Mouse (Mus musculus) thymus, postnatal 4 days (tissue): ENCODE data around the gene Fggy.

ENCODE experiments used
- DNase-seq: peaks from one replicate; pipeline ENCODE4 v3.0.0; 2021

Fggy gene

DNA sequence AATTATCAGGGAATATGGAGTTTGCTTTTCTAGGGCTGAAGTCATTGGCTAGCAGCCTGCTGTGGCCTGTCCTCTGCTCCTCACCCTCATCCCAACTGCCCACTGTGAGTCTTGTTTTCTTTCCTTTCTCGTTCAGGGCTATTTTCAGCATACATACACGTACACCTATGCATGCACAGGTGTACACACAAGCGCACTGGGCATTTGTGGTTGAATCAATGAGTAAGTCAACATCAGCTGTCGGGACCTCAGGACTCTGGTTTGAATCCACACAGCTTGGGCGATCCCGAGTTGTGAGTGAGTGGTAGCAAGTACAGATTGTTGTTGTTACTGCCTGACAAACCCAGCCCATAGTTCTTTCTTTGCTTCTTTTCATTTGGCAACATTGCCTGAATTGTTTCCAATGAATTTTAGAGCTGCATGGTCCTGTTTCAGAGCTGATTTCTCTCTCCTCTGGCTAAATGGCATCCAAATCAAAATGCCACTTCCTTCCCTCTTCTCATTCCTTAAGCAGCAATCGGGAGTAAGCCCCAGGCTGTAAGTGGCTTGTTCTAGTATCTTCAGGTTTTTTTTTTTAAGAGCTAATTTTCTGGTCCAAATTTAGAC, 109.1 kb downstream of the Fggy start:
- no peak for DNase-seq

DNA sequence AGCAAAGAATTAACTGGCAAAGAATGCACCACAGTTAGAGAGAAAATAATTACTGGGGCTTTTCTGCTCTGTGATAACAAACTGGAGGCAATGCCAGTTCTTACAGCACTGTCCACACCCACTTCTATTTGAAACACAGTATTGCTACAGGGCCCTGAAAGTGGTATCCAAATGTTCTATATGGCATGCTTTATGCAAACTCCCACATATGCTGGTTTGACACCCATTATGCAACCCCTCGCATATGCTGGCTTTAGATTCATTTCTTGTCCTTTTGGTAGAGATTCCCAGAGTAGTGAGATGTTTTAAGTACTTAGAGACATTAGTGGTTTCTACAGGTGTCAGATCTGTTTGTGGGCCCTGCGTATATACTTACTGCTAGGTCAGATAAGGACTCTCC, 109.6 kb downstream of the Fggy start:
- no peak for DNase-seq

DNA sequence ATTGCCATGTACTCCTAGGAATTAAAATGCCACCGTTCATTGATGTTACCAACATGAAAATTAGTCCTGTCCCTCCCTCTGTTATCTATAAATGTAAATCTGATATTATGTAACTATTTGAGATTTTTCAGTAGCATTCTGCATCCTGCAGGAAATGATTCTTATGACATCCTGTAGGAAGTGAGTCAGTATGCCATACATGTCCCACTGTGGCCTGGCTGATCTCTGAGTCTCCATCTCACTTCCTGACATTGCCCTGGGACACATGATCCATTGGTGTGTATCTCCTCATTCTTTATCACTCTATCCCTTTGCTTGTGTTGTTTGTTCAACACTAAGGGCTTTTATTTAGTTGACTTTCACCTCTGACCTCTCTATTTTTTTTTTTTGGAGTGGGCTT, 110.3 kb downstream of the Fggy start:
- DNase-seq, result no peak

- no peak for DNase-seq
Measured at GRCm38 (mm10) chr4:95668543-95668942, 111.2 kb downstream of the Fggy start.

GRCm38 (mm10) chr4:95669336-95669735, 112.0 kb downstream of the Fggy start:
- DNase-seq, result no peak

- DNase-seq, result no peak
Measured at GRCm38 (mm10) chr4:95670559-95670958, 113.3 kb downstream of the Fggy start.

DNA sequence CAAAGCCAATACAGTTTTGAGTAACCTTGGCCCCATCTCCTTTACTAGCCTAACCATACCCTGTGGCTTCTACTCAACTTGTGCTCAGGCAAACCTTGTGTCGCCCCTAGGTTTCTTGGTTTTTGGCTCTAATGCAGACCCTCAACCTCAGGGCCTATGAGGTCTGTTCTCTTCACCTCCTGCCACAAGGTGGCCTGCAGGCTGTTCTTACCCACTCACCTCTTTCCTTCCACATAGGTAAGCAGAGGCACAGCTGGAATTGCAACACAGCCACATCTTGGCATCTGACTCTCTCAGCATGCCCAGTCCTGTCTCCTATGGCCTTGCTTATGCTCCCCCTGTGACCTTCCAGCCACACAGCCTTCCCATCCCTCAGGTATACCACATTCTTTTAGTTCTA, 114.7 kb downstream of the Fggy start:
- no peak for DNase-seq

GRCm38 (mm10) chr4:95676390-95676789, 119.1 kb downstream of the Fggy start:
- DNase-seq, result no peak

- DNase-seq, result no peak
Measured at GRCm38 (mm10) chr4:95680756-95681449, 123.6 kb downstream of the Fggy start.

DNA sequence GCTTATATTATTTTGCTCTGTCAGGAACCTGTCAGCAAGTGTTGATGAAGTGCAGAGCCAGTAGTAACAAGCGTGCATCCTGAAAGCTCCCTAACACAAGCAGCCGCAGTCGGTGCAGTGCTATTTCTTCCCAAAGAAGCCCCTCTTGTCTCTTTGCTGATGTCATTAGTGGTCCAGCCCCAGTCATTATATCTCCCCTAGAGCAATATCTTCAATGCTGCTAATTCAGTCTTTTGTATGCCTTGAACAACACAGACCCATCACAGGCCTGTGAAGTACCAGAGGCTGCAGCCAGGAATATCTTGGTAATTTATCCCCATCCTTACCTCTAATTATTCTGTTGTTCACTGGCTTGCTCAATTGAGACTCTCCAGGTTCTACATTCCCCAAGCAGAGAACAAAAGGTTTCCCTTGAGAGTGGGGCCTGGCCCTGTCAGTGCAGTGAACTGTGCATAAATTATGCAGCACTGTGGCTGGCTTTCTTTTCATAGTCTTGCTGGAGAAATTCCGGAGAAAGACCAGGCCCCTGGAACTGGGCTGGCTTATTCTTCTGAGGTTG, 127.3 kb downstream of the Fggy start:
- no peak for DNase-seq

DNA sequence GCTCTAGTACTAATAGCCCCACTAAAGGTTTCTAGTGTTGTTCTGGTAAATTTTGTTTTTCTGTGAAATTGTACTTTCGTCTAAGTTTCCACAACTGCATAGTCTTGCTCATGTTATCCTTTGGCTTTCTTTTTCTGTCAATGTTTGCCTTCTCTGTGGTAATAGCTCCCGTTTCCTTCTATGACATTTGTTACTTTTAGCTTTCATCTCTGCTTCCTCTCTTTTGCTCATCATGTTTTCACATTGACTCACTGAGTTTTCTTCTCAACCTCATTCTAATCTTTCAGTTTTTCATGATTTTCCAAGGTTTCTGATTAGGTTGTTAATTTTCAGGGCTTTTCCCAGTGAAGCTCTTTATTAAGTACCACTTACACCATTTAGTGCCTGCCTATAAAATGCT, 129.5 kb downstream of the Fggy start:
- DNase-seq, result no peak

DNA sequence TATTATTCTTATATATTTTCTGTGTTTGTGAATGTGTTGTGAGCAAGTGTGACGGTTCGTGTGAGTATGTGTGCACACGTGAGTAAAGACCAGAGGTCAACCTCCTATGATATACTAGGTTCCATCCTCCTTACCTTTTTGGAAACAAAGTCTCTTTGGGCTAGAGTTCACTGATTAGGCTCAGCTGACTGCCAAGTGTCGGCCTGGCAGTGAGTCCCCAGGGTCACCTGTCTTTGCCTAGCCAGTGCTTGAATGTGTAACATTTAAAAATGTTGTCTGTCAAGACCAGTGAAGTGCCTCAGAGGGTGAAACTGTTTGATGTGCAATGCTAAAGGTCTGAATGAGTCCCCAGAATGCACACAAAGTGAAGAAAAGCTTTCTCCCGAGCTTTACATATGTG, 130.0 kb downstream of the Fggy start:
- no peak for DNase-seq

DNA sequence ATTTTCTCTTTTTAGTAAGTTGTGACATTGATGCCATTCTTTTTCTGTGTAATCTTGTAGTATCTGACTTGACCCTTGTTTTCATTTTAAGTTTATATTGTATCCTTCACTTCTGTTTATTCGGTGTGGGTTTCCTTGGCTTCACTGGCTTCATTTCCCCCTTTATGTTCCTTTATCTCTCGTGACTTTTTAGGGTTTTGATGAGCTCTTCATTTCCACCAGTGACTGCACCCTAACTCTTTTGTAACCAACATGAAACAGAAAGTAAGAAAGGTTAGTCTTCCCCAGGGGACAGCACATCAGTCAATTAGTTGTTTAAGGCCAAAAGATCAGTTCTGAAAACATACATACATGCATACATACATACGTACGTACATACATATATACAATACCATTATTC, 130.9 kb downstream of the Fggy start:
- DNase-seq, result no peak

GRCm38 (mm10) chr4:95700366-95700765, 143.1 kb downstream of the Fggy start:
- DNase-seq, result no peak

GRCm38 (mm10) chr4:95707941-95708897, 150.9 kb downstream of the Fggy start:
- DNase-seq, result no peak

- DNase-seq, result no peak
Measured at GRCm38 (mm10) chr4:95709750-95710149, 152.4 kb downstream of the Fggy start.

- no peak for DNase-seq
Measured at GRCm38 (mm10) chr4:95712802-95713201, 155.5 kb downstream of the Fggy start.

DNA sequence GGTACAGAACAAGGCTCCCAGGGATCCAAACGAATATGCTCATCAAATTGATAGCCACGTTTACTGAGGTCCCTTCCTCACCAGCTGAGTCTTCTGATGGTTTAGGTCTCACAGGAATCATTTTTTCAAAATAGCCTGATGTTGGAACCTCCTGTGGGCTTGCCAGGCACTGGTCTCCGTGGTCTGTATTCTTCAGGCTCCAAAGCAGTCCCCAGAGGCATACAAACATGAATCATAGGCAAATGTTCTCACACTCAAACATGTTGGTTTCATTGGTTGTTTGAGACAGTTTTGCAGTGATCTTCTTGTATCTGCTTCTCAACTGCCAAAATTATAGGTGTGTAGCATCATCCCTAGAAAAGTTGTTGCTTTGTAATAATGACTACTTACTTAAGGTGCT, 156.0 kb downstream of the Fggy start:
- DNase-seq, result no peak

- DNase-seq, result no peak
Measured at GRCm38 (mm10) chr4:95716137-95716536, 158.8 kb downstream of the Fggy start.

- no peak for DNase-seq
Measured at GRCm38 (mm10) chr4:95723615-95724014, 166.3 kb downstream of the Fggy start.

- no peak for DNase-seq
Measured at GRCm38 (mm10) chr4:95726361-95726760, 169.1 kb downstream of the Fggy start.

GRCm38 (mm10) chr4:95729142-95729826, 172.0 kb downstream of the Fggy start:
- no peak for DNase-seq

GRCm38 (mm10) chr4:95731110-95731509, 173.8 kb downstream of the Fggy start:
- DNase-seq, result no peak
